Mouse (Mus musculus): ENCODE measurements at regions not wholly inside any gene's neighbourhood (a gene's known extent, or its start where the extent isn't known, plus 50 kb on each side); places are given as distances from the start of the nearest gene placed in this dataset.

DNA sequence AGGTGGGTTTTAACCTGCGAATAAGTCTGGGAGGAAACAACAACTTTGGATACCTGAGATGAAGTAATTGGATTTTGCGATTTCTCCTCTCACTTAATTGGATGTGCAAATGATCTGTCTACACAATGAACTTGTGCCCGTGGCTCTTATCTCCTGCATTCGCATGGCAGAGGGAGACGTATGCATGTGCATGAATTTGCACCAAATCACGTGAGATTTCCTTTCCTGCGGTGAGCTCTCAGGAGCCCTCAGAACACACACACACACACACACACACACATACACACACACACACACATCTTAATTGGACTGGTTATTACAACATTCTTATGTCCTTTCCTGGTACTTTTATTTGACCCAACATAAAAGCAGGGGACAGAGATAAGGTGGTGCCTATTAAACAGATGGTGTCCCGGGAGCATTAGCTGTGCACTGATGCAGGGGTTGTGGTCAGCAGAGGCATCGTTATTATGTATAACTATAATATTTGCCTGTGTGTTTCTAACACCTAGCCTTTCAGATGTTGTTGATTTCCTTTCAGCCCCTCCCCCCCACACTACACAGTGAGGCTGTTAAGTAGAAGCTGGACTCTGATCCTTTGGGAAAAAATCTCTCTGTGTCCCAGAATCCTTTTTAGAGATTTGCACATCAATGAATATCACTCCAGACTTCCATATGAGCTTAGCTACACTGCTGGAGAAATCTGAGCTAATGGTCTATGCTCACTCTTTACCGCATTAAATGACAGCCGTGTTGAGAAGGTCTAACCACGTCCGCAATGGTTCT, 166.3 kb downstream of the Arrdc4 start:
- TF ChIP-seq MAX (IDR thresholded peaks at IDR 0.05; ENCODE audit: low read depth) = no peak
- TF ChIP-seq POLR2A (IDR thresholded peaks at IDR 0.05; ENCODE audit: insufficient read length, low read depth) = no peak
- no peak for TF ChIP-seq USF1 (IDR thresholded peaks at IDR 0.05; ENCODE audit: low read depth)
- no peak for TF ChIP-seq TCF3 (IDR thresholded peaks at IDR 0.05; ENCODE audit: insufficient read length, low read depth)
- TF ChIP-seq E2F4 (IDR thresholded peaks at IDR 0.05; ENCODE audit: insufficient read depth) = no peak
- TF ChIP-seq CEBPB (IDR thresholded peaks at IDR 0.05; ENCODE audit: insufficient read depth, poor library complexity, severe bottlenecking) = no peak
- TF ChIP-seq MYOD1 (IDR thresholded peaks at IDR 0.05; ENCODE audit: control insufficient read depth in 1 of 3, insufficient read length in 2 of 3, low read depth in 2 of 3) = no peak
- TF ChIP-seq POLR2AphosphoS2 (IDR thresholded peaks at IDR 0.05; ENCODE audit: insufficient read length, low read depth) = no peak
- no peak for TF ChIP-seq TCF12 (IDR thresholded peaks at IDR 0.05; ENCODE audit: insufficient read depth, poor library complexity, severe bottlenecking)

All from myocyte (in vitro differentiated cells).